Comparison of ENCODE assay signal across 12 mouse cellular contexts in the genomic region with DNA sequence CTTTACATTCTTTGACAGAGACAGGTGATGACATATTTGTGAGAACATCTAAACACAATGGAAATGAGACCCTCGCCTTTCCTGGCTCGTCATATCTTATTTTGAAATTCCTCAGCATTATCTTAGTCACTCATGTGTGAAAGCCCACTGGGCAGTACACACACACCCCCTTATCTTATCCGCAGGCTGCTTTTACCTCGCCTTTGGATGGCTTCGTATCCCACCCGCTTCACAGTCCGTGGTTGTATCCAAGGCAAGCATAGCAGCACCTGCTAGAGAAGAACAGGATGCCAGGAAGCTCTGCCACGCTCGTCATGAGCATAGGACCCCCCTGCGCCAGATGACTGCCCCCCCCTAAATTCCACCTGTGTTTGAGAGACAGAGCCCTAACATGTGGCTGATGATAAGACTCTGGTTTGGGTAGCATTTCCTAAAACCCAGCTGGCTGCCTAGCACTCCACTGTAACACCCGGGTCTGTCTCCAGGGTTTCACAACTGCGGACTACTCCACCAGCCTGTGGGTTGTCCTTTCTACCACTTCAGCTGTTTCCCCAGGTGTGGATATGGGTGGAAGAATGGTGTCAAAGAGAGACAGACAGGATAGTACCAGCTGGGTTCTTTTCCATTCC.
DNase-seq lines count a peak whose midpoint lies in the region; ATAC-seq and TF ChIP-seq lines count a peak whose summit lies in the region.
"Had no signal": no experiment of that assay in that cellular context is flagged by ENCODE, and none has a peak within 500 bp of the region (broad histone marks: within the 10 kb centered on the region; RNA-seq: fewer than 3 reads in every experiment).

No protein-coding gene starts in this region.

- ATAC-seq in heart, embryonic 16.5 days (replicated peaks; ENCODE audit: extremely low read depth, insufficient read depth, low FRiP score): peak; percentile 21
- ATAC-seq in hindbrain, embryonic 13.5 days (ENCODE audit: low FRiP score): peak; percentile 11; the same call in 1 of the 2 replicates
- ATAC-seq in midbrain, embryonic 14.5 days (ENCODE audit: low FRiP score, low TSS enrichment): no peak

- H3K9ac ChIP-seq in heart, embryonic 16.5 days (ENCODE audit: low read length): peak overlapping the region; percentile 47; the same call in 1 of the 2 replicates
- H3K9ac ChIP-seq in hindbrain, embryonic 13.5 days: no peak overlapping the region
- H3K9ac ChIP-seq in midbrain, embryonic 14.5 days (replicated peaks; ENCODE audit: low read length): peak overlapping the region; percentile 23; the same call in 1 of the 2 replicates

- WGBS in heart, embryonic 16.5 days: 31% methylated on average over 12 of the region's 12 CpGs
- 73% methylated on average over 12 of the region's 12 CpGs for WGBS in hindbrain, embryonic 13.5 days
- WGBS in midbrain, embryonic 14.5 days: 68% methylated on average over 12 of the region's 12 CpGs

- peaks cover 33% of the 10 kb centered on the region for H3K4me1 ChIP-seq in heart, embryonic 16.5 days (ENCODE audit: control insufficient read depth, insufficient read depth, low read length)
- peaks cover 3% of the 10 kb centered on the region; the same call in 1 of the 2 replicates for H3K4me1 ChIP-seq in cortical plate, adult 2 months (ENCODE audit: control insufficient read depth, insufficient read depth, low read length)
- H3K4me1 ChIP-seq in hindbrain, embryonic 13.5 days (replicated peaks): peaks cover 43% of the 10 kb centered on the region
- H3K4me1 ChIP-seq in midbrain, embryonic 14.5 days (ENCODE audit: control insufficient read depth, insufficient read depth, low read length): peaks cover 19% of the 10 kb centered on the region

- H3K27ac ChIP-seq in heart, embryonic 16.5 days (ENCODE audit: low read length): peak overlapping the region; percentile 29; the same call in 1 of the 2 replicates
- H3K27ac ChIP-seq in cortical plate, adult 2 months (ENCODE audit: insufficient read depth, low read length): peak overlapping the region; percentile 51; the same call in 1 of the 2 replicates
- H3K27ac ChIP-seq in hindbrain, embryonic 13.5 days: peak overlapping the region; percentile 50
- peak overlapping the region; percentile 71 for H3K27ac ChIP-seq in midbrain, embryonic 14.5 days (replicated peaks; ENCODE audit: low read depth, low read length)

- TF ChIP-seq POLR2A in cortical plate, adult 2 months (IDR thresholded peaks at IDR 0.05; ENCODE audit: extremely low read depth, insufficient read depth, low read length): no peak

- peak overlapping the region; percentile 39 for H3K4me2 ChIP-seq in heart, embryonic 16.5 days (ENCODE audit: low read depth, low read length)
- H3K4me2 ChIP-seq in hindbrain, embryonic 13.5 days: peak overlapping the region; percentile 41; the same call in 1 of the 2 replicates
- no peak overlapping the region; the same call in 1 of the 2 replicates for H3K4me2 ChIP-seq in midbrain, embryonic 14.5 days (ENCODE audit: low read length)

- no peaks in the 10 kb centered on the region for H3K27me3 ChIP-seq in heart, embryonic 16.5 days (ENCODE audit: control insufficient read depth, insufficient read depth, low read length)
- no peaks in the 10 kb centered on the region for H3K27me3 ChIP-seq in hindbrain, embryonic 13.5 days
- H3K27me3 ChIP-seq in midbrain, embryonic 14.5 days (ENCODE audit: control insufficient read depth, insufficient read depth, low read length): no peaks in the 10 kb centered on the region
- H3K27me3 ChIP-seq: CH12.LX; megakaryocyte, embryonic 14.5 days had no signal

- DNase-seq in heart, postnatal 4 days: no peak
- DNase-seq in midbrain, embryonic 14.5 days: no peak
- no peak for DNase-seq in frontal cortex, postnatal 36 days (ENCODE audit: low spot score in 2 of 2)
- no peak for DNase-seq in cerebellum, adult 9-11 months
- DNase-seq in ovary, postnatal 36 days (ENCODE audit: low spot score): no peak
- DNase-seq: gastrocnemius, postnatal 25 days; kidney, adult 8-10 months had no signal

- H3K9me3 ChIP-seq in heart, embryonic 16.5 days (replicated peaks; ENCODE audit: control insufficient read depth, low read length): no peaks in the 10 kb centered on the region
- H3K9me3 ChIP-seq in hindbrain, embryonic 13.5 days: no peaks in the 10 kb centered on the region
- H3K9me3 ChIP-seq in midbrain, embryonic 14.5 days (ENCODE audit: control insufficient read depth, low read length): no peaks in the 10 kb centered on the region
- H3K9me3 ChIP-seq: megakaryocyte, embryonic 14.5 days had no signal

- TF ChIP-seq CTCF in cortical plate, adult 2 months (IDR thresholded peaks at IDR 0.05; ENCODE audit: extremely low read depth, insufficient read depth, low read length): no peak

- 0 out of 2 replicates have a peak, but pooled peaks cover 4% of the 10 kb centered on the region for H3K36me3 ChIP-seq in heart, embryonic 16.5 days (ENCODE audit: control insufficient read depth, insufficient read depth)
- 0 out of 2 replicates have a peak, but pooled peaks cover 3% of the 10 kb centered on the region for H3K36me3 ChIP-seq in hindbrain, embryonic 13.5 days
- no peaks in the 10 kb centered on the region for H3K36me3 ChIP-seq in midbrain, embryonic 14.5 days (ENCODE audit: control insufficient read depth, insufficient read depth, low read length)

- no peak overlapping the region for H3K4me3 ChIP-seq in heart, embryonic 16.5 days (ENCODE audit: low read length)
- H3K4me3 ChIP-seq in cortical plate, adult 2 months (ENCODE audit: insufficient read depth, low read length): peak overlapping the region; percentile 19; the same call in 1 of the 2 replicates
- H3K4me3 ChIP-seq in hindbrain, embryonic 13.5 days: no peak overlapping the region
- no peak overlapping the region for H3K4me3 ChIP-seq in midbrain, embryonic 14.5 days (replicated peaks; ENCODE audit: low read depth, low read length)
- H3K4me3 ChIP-seq: megakaryocyte, embryonic 14.5 days had no signal
